Mouse (Mus musculus): ENCODE results near the gene Sdk2. TPM values are rescaled to one million over a fixed set of nuclear protein-coding genes. Genes with fewer than 3 reads are reported as not detected.
A peak's percentile ranks its signal among the peaks of the same experiment; 100 is the strongest.

Gene Sdk2
- polyA plus RNA-seq, 1 experiment from 2014 or later, result 0.35 TPM

DNA sequence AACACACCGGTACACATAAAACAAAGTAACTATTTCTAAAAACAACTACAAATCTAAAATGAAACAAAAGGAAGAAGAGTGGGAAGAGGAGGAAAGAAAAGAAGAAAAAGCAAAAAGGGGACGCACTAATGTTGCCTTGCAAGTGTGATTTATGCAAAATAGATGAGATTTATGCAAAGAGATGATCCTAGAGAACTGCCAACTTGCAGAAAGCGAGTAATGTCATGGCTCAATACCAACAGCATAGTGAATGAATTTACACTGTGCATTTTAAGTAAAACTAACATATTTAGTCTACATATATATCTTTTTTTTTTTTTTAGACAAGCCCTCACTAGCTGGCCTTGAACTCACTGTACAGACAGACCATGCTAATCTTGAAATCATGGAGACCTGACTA, 292.1 kb downstream of the Sdk2 start:
- no peak for ATAC-seq (ENCODE audit: low read depth)
- Histone ChIP-seq H3K36me3 (ENCODE audit: control insufficient read depth, insufficient read depth) (no peaks in the 10 kb centered on the region), H3K9me3 (replicated peaks; ENCODE audit: control insufficient read depth, low read length) (no peaks in the 10 kb centered on the region), H3K4me2 (ENCODE audit: low read depth, low read length) (no peak overlapping the region), H3K27ac (ENCODE audit: low read length) (no peak overlapping the region), H3K9ac (ENCODE audit: low read depth, low read length) (no peak overlapping the region), H3K4me1 (ENCODE audit: control insufficient read depth, low read depth, low read length) (peaks cover 29% of the 10 kb centered on the region), H3K27me3 (ENCODE audit: control insufficient read depth, insufficient read depth, low read depth, low read length) (no peaks in the 10 kb centered on the region), H3K4me3 (ENCODE audit: low read depth, low read length) (no peak overlapping the region)
- 76% methylated on average over 3 of the region's 3 CpGs for WGBS (ENCODE audit: insufficient replicate concordance)

DNA sequence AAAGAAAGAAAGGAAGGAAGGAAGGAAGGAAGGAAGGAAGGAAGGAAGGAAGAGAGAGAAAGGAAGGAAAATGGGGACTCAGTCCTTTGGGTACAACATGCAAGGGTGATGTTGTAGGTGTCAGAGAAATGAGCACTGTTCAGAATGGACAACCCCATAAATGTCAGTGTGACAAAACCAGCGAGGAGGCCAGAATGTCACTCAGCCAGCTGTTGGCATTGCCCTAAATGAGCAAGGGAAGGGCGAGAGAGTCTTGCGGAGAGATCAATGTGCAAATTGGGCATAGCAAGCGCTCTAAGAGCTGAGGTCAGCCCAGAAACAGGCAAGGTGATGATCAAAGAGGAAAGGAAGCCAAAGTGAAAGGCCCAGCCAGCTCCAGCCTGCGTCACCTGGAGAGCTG, 293.7 kb downstream of the Sdk2 start:
- H3K27ac ChIP-seq (ENCODE audit: low read length), result no peak overlapping the region
- 79% methylated on average over 5 of the region's 5 CpGs for WGBS (ENCODE audit: insufficient replicate concordance)
- H3K9me3 ChIP-seq (replicated peaks; ENCODE audit: control insufficient read depth, low read length), result no peaks in the 10 kb centered on the region
- ATAC-seq (ENCODE audit: low read depth), result no peak
- no peaks in the 10 kb centered on the region for H3K36me3 ChIP-seq (ENCODE audit: control insufficient read depth, insufficient read depth)
- H3K9ac ChIP-seq (ENCODE audit: low read depth, low read length), result no peak overlapping the region
- no peak overlapping the region for H3K4me2 ChIP-seq (ENCODE audit: low read depth, low read length)
- H3K27me3 ChIP-seq (ENCODE audit: control insufficient read depth, insufficient read depth, low read depth, low read length), result no peaks in the 10 kb centered on the region
- peaks cover 13% of the 10 kb centered on the region for H3K4me1 ChIP-seq (ENCODE audit: control insufficient read depth, low read depth, low read length)
- no peak overlapping the region for H3K4me3 ChIP-seq (ENCODE audit: low read depth, low read length)

DNA sequence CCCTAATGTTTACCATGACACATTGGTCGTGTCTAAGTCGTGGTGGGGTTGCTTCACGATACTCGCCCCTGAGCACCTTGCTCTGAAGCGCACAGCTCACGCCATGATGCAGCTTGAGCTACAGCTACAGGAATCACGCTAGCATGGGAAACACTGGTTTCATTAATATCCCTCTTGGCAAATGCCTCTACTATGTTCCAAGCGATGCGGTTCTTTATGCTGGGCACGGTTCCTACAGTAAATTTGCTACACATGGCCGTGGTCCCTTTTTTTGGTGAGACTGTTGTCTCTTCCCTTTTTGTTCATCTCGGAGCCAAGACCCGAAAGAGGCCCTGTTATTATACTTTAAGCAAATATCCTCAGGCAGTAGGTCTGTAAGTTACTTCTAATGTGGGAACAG, 295.7 kb downstream of the Sdk2 start:
- ATAC-seq (ENCODE audit: low read depth), result no peak
- WGBS (ENCODE audit: insufficient replicate concordance), result 78% methylated on average over 13 of the region's 13 CpGs
- peaks cover 8% of the 10 kb centered on the region for H3K4me1 ChIP-seq (ENCODE audit: control insufficient read depth, low read depth, low read length)

DNA sequence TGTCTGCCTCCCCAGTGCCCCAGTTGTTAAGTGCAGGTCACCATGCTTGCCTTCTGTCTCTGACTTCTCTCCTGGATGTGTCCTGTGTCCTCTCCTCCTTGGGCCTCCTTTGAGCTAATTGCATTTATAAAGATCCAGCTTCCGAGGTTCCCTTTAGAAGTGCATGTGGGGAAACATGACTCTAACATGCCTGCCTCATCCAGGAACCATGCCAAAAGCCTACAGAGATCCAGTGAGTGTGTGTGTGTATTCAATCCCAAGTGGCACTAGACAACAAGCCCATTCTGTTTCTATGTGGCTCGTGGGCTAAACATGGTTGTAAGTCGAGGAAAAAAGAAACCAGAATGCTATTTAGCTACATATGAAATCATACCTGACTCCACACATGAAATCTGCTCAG, 298.5 kb downstream of the Sdk2 start:
- Histone ChIP-seq H3K27ac (ENCODE audit: low read length) (no peak overlapping the region), H3K9me3 (replicated peaks; ENCODE audit: control insufficient read depth, low read length) (no peaks in the 10 kb centered on the region), H3K27me3 (ENCODE audit: control insufficient read depth, insufficient read depth, low read depth, low read length) (no peaks in the 10 kb centered on the region), H3K4me3 (ENCODE audit: low read depth, low read length) (no peak overlapping the region), H3K9ac (ENCODE audit: low read depth, low read length) (no peak overlapping the region), H3K4me1 (ENCODE audit: control insufficient read depth, low read depth, low read length) (peaks cover 27% of the 10 kb centered on the region), H3K36me3 (ENCODE audit: control insufficient read depth, insufficient read depth) (no peaks in the 10 kb centered on the region), H3K4me2 (ENCODE audit: low read depth, low read length) (no peak overlapping the region)
- 51% methylated on average over 3 of the region's 3 CpGs for WGBS (ENCODE audit: insufficient replicate concordance)
- ATAC-seq (ENCODE audit: low read depth), result no peak

More for the DNA sequence above, 295.7 kb downstream of the Sdk2 start:
- Histone ChIP-seq H3K4me3 (ENCODE audit: low read depth, low read length) (no peak overlapping the region), H3K9ac (ENCODE audit: low read depth, low read length) (no peak overlapping the region), H3K4me2 (ENCODE audit: low read depth, low read length) (no peak overlapping the region), H3K27me3 (ENCODE audit: control insufficient read depth, insufficient read depth, low read depth, low read length) (no peaks in the 10 kb centered on the region), H3K36me3 (ENCODE audit: control insufficient read depth, insufficient read depth) (no peaks in the 10 kb centered on the region), H3K27ac (ENCODE audit: low read length) (no peak overlapping the region), H3K9me3 (replicated peaks; ENCODE audit: control insufficient read depth, low read length) (no peaks in the 10 kb centered on the region)

DNA sequence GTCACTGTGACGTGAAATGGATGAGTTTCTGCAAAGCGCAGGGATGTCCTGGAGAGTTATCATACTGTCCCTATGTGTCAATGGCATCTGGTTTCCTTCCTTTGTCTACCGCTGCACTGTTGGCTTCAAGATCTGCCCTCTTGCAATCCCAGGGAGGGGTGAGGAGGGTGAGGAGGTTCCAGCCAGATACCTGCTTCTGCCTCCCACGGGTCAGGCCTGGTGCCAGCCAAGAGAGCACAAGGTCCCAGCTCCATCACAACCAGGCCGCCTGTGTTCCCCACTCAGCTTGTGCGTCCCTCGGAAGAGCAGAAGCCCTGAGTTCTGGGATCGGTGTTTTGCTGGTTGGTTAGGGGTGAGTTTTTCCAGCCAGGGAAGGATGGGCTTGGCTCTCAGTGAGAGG, 299.6 kb downstream of the Sdk2 start:
- H3K9me3 ChIP-seq (replicated peaks; ENCODE audit: control insufficient read depth, low read length), result no peaks in the 10 kb centered on the region
- ATAC-seq (ENCODE audit: low read depth), result no peak
- no peaks in the 10 kb centered on the region for H3K36me3 ChIP-seq (ENCODE audit: control insufficient read depth, insufficient read depth)
- H3K9ac ChIP-seq (ENCODE audit: low read depth, low read length), result no peak overlapping the region
- peaks cover 29% of the 10 kb centered on the region for H3K4me1 ChIP-seq (ENCODE audit: control insufficient read depth, low read depth, low read length)
- no peak overlapping the region for H3K27ac ChIP-seq (ENCODE audit: low read length)
- H3K4me2 ChIP-seq (ENCODE audit: low read depth, low read length), result no peak overlapping the region
- 54% methylated on average over 8 of the region's 8 CpGs for WGBS (ENCODE audit: insufficient replicate concordance)
- H3K27me3 ChIP-seq (ENCODE audit: control insufficient read depth, insufficient read depth, low read depth, low read length), result no peaks in the 10 kb centered on the region
- no peak overlapping the region for H3K4me3 ChIP-seq (ENCODE audit: low read depth, low read length)

DNA sequence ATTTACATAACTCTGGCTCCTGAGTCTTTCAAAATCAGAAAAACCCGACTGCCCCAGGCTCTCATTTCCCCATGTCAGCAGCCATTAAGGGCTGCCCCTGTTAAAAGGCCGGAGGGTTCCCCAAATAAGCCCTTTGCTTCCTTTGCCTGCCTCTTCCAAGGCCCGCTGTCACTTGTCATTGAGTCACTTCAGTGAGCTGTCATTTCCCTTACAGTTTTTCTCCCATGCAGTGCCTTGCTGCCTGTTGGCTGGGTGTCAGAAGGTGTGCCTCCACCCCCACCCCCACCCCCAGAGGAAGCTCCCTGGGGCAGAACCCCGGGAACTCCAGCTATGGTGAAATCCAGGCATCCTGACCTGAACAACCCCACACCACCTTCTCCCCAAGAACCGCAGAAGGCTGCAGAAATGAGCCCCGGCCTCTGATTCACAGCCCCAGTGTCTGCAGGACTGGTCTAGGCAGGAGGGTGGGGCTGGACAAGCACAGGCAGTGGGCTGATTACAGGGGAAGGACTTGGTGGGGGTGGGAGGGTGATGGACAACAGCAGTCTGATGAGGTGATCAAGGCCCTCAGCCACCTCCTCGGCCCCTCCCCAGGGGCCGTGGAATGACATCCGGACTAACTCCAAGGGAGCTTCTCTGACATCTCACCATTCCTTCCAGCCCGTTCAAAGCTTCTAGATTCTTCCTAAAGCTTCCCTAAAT, 300.4 kb downstream of the Sdk2 start:
- H3K9ac ChIP-seq (ENCODE audit: low read depth, low read length), result no peak overlapping the region
- no peak overlapping the region for H3K4me3 ChIP-seq (ENCODE audit: low read depth, low read length)
- H3K27me3 ChIP-seq (ENCODE audit: control insufficient read depth, insufficient read depth, low read depth, low read length), result no peaks in the 10 kb centered on the region
- H3K9me3 ChIP-seq (replicated peaks; ENCODE audit: control insufficient read depth, low read length), result no peaks in the 10 kb centered on the region
- no peak overlapping the region for H3K27ac ChIP-seq (ENCODE audit: low read length)
- peaks cover 29% of the 10 kb centered on the region for H3K4me1 ChIP-seq (ENCODE audit: control insufficient read depth, low read depth, low read length)
- no peak overlapping the region for H3K4me2 ChIP-seq (ENCODE audit: low read depth, low read length)
- 40% methylated on average over 10 of the region's 10 CpGs for WGBS (ENCODE audit: insufficient replicate concordance)
- peak; percentile 12; the same call in 1 of the 2 replicates for ATAC-seq (ENCODE audit: low read depth)
- no peaks in the 10 kb centered on the region for H3K36me3 ChIP-seq (ENCODE audit: control insufficient read depth, insufficient read depth)

DNA sequence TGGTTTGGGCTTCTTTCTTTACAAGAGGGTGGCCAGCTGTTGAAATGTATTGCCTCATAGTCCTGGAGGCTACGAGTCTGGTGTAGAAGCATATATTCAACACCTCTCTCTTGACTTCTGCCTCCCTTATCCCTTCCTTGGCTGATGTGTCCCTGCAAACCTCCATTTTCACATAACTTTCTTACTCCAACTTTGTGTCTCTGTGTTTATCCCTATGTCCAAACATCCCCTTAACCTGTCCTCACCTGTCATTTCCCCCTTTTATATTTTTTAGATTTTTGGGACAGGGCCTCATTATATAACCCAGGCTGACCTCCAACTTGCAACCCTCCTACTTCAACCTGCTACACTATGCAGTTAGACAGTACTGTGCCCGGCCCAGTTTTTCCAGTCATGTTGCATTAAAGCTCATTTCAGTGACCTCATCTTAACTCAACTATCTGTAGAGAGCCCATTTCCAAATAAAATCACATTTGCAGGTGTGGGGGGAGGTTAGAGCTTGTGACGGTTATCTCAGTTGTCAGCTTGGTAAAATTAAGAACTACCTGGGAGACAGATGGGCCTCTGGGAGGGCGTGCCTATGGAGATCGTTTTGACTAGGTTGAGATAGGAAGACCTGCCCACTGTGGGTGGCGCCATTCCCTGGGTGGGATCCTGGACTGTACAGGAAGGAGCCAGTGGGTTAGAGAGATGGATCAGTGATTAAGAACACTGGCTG, 302.6 kb downstream of the Sdk2 start:
- Histone ChIP-seq H3K9ac (ENCODE audit: low read depth, low read length) (no peak overlapping the region), H3K27ac (ENCODE audit: low read length) (no peak overlapping the region), H3K4me3 (ENCODE audit: low read depth, low read length) (no peak overlapping the region), H3K9me3 (replicated peaks; ENCODE audit: control insufficient read depth, low read length) (no peaks in the 10 kb centered on the region), H3K4me1 (ENCODE audit: control insufficient read depth, low read depth, low read length) (peaks cover 29% of the 10 kb centered on the region), H3K4me2 (ENCODE audit: low read depth, low read length) (no peak overlapping the region), H3K36me3 (ENCODE audit: control insufficient read depth, insufficient read depth) (no peaks in the 10 kb centered on the region), H3K27me3 (ENCODE audit: control insufficient read depth, insufficient read depth, low read depth, low read length) (no peaks in the 10 kb centered on the region)
- peak; percentile 75 for ATAC-seq (ENCODE audit: low read depth)
- 53% methylated on average over 6 of the region's 6 CpGs for WGBS (ENCODE audit: insufficient replicate concordance)

DNA sequence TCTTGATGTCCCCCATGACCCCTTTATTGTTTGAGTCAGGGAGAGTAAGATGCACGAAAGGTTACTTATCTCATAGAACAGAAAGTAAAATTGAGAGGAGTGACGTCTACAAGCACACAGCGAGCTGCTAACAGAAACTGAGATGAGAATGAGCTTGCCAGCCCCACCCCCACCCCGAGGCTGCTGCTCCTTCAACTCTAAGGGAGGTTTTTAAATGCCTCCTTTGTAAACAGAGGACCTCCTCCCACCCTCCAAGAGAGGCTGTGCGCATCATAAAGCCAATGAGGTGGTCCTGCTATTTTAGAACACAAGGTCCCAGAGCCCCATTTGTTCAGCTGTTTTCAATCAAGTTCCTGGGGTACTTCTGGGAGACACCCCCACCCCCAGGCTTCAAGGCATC, 303.4 kb downstream of the Sdk2 start:
- Histone ChIP-seq H3K27ac (ENCODE audit: low read length) (no peak overlapping the region), H3K27me3 (ENCODE audit: control insufficient read depth, insufficient read depth, low read depth, low read length) (no peaks in the 10 kb centered on the region), H3K4me1 (ENCODE audit: control insufficient read depth, low read depth, low read length) (peaks cover 29% of the 10 kb centered on the region), H3K9me3 (replicated peaks; ENCODE audit: control insufficient read depth, low read length) (no peaks in the 10 kb centered on the region), H3K36me3 (ENCODE audit: control insufficient read depth, insufficient read depth) (no peaks in the 10 kb centered on the region), H3K4me2 (ENCODE audit: low read depth, low read length) (no peak overlapping the region), H3K4me3 (ENCODE audit: low read depth, low read length) (no peak overlapping the region), H3K9ac (ENCODE audit: low read depth, low read length) (no peak overlapping the region)
- 22% methylated on average over 5 of the region's 5 CpGs for WGBS (ENCODE audit: insufficient replicate concordance)
- no peak for ATAC-seq (ENCODE audit: low read depth)

DNA sequence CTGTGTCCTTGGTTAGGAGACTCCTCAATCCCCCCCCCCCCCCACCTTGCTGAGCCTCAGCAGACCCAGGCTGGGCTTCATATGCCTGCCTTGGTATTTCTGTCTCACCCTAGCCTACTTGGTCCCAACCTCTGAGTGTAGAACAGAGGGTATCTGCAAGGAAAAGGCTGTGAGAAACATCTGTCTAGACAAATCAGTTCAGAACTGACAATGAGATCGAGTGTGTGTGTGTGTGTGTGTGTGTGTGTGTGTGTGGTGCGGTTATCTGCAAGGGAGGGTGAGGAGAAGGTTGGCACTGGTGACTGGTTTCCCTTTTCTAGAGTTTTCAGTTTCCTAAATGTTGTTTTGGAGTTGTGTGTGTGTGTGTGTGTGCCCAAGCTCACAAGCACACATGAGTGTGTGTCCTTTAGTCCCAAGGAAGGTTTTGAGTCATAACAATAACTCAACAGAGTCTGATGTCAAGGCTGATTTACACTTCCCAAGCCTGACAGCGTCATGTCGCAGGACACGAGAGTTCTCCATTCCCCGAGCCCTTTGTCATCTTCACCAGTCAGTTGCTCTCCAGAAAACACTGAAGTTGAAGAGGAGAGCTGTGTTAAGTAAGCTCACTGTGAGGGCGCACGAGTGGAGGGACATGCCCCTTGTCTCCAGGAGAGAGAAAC, 304.6 kb downstream of the Sdk2 start:
- H3K4me2 ChIP-seq (ENCODE audit: low read depth, low read length), result no peak overlapping the region
- 51% methylated on average over 8 of the region's 8 CpGs for WGBS (ENCODE audit: insufficient replicate concordance)
- no peak for ATAC-seq (ENCODE audit: low read depth)

More for the DNA sequence above, 304.6 kb downstream of the Sdk2 start:
- Histone ChIP-seq H3K27ac (ENCODE audit: low read length) (no peak overlapping the region), H3K9ac (ENCODE audit: low read depth, low read length) (no peak overlapping the region), H3K4me3 (ENCODE audit: low read depth, low read length) (no peak overlapping the region), H3K9me3 (replicated peaks; ENCODE audit: control insufficient read depth, low read length) (no peaks in the 10 kb centered on the region), H3K4me1 (ENCODE audit: control insufficient read depth, low read depth, low read length) (peaks cover 29% of the 10 kb centered on the region), H3K27me3 (ENCODE audit: control insufficient read depth, insufficient read depth, low read depth, low read length) (no peaks in the 10 kb centered on the region), H3K36me3 (ENCODE audit: control insufficient read depth, insufficient read depth) (no peaks in the 10 kb centered on the region)

All from liver, embryonic 16.5 days (tissue).